Mouse (Mus musculus): Measurements from ENCODE around the gene Mrpl37.

Gene Mrpl37

GRCm38 (mm10) chr4:107015971-107016511 lies 50.6 kb downstream of the Mrpl37 start:
- peak; percentile 81 for DNase-seq

DNA sequence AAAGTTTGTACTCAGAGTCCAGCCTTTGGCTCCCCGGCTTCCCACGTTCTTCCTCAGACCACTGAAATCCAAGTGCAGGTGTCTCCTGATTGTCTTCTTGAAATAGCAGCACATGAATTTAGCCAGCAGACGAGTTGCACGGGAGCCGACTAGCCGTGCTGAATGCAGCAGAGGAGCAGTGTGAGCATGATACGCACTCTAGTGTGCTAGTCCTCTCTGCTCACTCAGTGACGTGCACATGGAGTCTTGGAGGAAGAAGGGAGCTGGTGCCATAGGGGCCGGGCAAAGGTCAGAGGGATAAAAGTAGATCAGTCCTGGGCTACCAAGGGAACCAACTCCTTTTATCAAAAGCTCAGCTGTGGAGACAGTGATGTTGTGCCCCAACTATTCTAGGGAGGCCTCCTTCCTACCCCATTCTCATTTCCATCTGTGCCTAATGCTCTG lies 52.8 kb downstream of the Mrpl37 start:
- peak; percentile 25 for DNase-seq

DNA sequence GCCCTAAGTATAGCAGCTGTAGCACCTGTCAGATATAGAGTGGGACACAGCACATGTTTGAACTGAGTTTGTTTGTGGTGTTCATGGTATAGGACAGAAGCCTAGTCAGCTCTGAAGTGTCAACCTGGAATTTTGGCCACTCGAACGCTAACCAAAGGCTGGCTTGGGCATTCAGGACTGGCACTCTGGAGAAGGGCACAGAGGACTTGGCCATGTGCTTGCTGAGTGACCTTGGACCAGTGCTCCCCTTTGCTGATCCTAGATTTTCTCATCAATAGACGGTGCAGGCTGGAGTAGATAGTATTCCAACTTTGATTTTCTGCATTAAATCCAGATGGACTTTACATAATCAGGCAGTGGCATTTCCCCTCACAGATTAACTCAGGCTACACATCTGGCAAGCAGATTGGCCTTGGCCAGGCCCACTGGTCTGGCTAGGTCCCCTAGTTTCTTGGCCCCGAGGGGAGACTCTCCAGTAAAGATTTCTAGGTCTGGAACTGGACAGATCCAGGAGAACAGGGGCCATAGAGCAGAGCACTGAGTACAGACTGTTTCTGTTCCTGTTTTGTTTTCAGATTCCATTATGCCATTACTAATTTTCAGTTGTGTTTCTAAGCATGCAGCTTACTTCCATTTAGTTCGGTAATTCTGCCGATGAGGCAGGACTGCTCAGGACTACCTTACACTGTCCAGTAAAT lies 53.4 kb downstream of the Mrpl37 start:
- DNase-seq: peak; percentile 71

DNA sequence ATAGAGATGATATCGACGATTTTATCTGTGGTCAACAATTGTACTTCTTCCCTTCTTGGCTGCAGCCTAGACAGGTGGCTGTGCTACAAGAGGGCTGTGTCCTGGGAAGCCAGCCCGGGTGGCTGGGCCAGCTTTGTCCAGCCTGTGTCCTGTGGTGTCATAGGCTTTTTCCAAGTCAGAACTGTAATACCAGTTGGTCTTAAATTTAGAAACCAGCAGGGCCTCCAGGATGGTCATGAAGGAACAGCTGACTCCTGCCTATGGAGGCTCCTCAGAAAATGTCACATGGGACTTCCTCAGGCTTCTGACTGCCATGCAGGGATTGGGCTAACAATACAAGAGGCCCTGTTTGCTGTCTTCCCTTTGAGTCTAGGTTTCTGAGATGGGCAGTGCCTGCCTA lies 54.1 kb downstream of the Mrpl37 start:
- no peak for DNase-seq

DNA sequence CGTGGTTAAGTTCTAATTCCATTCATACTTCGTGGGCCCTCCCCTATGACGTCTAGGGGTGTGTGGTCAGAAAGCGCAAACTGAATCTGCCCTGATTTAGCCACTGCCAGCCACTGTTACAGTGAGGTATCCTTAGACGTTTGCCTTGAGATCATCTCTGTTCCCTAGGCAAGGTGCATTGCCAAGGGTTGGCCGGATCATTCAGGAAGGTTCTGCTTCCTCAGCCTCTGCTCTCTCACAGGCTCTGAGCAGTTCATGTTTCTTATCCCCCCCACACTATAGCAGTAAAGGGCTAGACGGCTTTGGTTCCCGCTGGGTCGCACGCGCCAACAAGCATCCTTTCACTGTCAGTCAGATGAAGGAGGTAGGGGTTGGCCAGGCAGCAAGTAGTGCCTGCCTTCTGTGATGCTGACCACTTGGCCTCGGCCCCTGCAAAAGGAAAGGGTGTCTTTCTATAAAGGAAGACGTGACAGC lies 54.6 kb downstream of the Mrpl37 start:
- DNase-seq: no peak

- DNase-seq: no peak
These were observed 55.2 kb downstream of the Mrpl37 start for GRCm38 (mm10) chr4:107011325-107012004.

GRCm38 (mm10) chr4:107009548-107009947 lies 57.1 kb downstream of the Mrpl37 start:
- DNase-seq: no peak

GRCm38 (mm10) chr4:107008161-107008560 lies 58.5 kb downstream of the Mrpl37 start:
- DNase-seq: no peak

DNA sequence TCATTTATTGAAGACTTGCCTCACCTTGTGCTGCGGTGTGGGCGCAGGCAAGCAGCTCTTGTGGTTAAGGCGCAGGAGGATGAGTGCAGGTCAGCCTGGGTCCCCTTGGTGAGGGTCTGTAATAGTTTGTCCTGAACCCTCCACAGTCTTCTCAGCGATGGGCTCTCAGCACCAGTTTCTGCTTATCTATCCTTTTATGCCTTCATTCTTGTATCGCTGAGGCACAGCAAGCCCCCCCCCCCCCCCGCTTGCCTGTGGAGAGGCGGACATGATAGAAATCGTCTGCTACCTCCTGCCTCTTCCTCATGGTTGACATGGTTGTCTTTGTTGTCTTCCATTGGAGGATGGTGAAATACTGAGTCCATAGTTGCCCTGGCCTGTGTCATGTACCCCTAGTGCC lies 59.3 kb downstream of the Mrpl37 start:
- DNase-seq: no peak

- no peak for DNase-seq
These were observed 59.9 kb downstream of the Mrpl37 start for GRCm38 (mm10) chr4:107006807-107007206.

DNA sequence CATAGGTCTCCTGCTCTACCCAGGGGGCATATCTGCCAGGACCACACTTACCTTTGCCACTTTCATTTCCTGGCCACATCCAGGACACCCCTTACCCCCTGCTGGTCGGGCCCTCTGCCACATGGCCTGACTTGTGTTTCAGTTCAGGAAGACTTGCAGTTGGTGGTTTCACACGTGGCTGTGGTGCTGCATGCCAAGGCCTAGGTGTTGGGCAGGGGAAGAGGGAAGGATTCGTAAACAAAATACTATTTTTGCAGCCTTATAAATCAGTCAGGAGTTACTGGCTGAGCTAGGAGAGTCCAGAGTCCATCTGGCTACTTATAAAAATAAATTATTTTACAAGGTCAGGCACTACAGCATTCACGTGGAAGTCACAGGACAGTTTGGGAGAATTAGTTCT lies 60.4 kb downstream of the Mrpl37 start:
- DNase-seq: peak; percentile 91

Data from kidney, adult 11 months (tissue).